Mouse (Mus musculus) stomach, postnatal 0 days (tissue): ENCODE measurements around the gene 4930430F08Rik. TPM values are rescaled to one million over a fixed set of nuclear protein-coding genes. Genes with fewer than 3 reads are reported as not detected.
"Not testable (repeated sequence)": the region's sequence is repeated elsewhere in the genome, so short reads cannot be mapped to it uniquely, and the experiment has no call there.

Experiments used
- ATAC-seq: fragments of 200-750 bp; cut with Nextera tagmentation; 2 replicates; pipeline ENCODE4 v1.8.0; 2017; ENCODE audit not compliant: low FRiP score, low TSS enrichment
- DNase-seq: peaks from one replicate; pipeline ENCODE4 v3.0.0-alpha.2; 2016; ENCODE audit warnings: low spot score
- H3K27ac ChIP-seq: fragments of 300-500 bp; sonication (generic); replicated peaks from 2 replicates; pipeline ENCODE4 v1.5.1; 2014; ENCODE audit warnings: mild to moderate bottlenecking, control low read depth
- H3K27me3 ChIP-seq: fragments of 300-500 bp; sonication (generic); 2 replicates; pipeline ENCODE4 v1.6.1; 2014; ENCODE audit warnings: low read length; ENCODE audit not compliant: control insufficient read depth, insufficient read depth
- H3K36me3 ChIP-seq: fragments of 300-500 bp; sonication (generic); 2 replicates; pipeline ENCODE4 v1.6.1; 2014; ENCODE audit warnings: low read length, mixed read lengths; ENCODE audit not compliant: control insufficient read depth, insufficient read depth
- H3K4me1 ChIP-seq: fragments of 300-500 bp; sonication (generic); replicated peaks from 2 replicates; pipeline ENCODE4 v1.6.1; 2014; ENCODE audit warnings: antibody characterized with exemption; ENCODE audit not compliant: control insufficient read depth, insufficient read depth
- H3K4me2 ChIP-seq: fragments of 300-500 bp; sonication (generic); replicated peaks from 2 replicates; pipeline ENCODE4 v1.6.1; 2014; ENCODE audit warnings: low read depth, mild to moderate bottlenecking, control low read depth, moderate library complexity
- H3K4me3 ChIP-seq: fragments of 300-500 bp; sonication (generic); 2 replicates; pipeline ENCODE4 v1.5.1; 2014; ENCODE audit warnings: low read depth, low read length, control low read depth
- H3K9ac ChIP-seq: fragments of 300-500 bp; sonication (generic); 2 replicates; pipeline ENCODE4 v1.6.1; 2014; ENCODE audit warnings: mild to moderate bottlenecking, low read length, control low read depth, mixed read lengths
- H3K9me3 ChIP-seq: fragments of 300-500 bp; sonication (generic); 2 replicates; pipeline ENCODE4 v1.6.1; 2016; ENCODE audit warnings: low read length; ENCODE audit not compliant: control insufficient read depth
- CTCF ChIP-seq: IDR thresholded peaks from 2 replicates; pipeline ENCODE4 v1.5.1; 2016; ENCODE audit warnings: antibody characterized with exemption, low read depth, mild to moderate bottlenecking, moderate library complexity
- EP300 ChIP-seq: optimal IDR thresholded peaks from 2 replicates; pipeline ENCODE3; 2016; ENCODE audit warnings: antibody characterized with exemption
- WGBS: fragments of 180-500 bp; shearing (Covaris S2); extraction: QIAGEN DNeasy Blood & Tissue Kit; methylation state at CpG from one replicate; pipeline ENCODE4 v1.1.7; 2014; 5-methylcytosine and 5-hydroxymethylcytosine counted together
- polyA plus RNA-seq: library from polyadenylated mRNA; unstranded; fragments of >200 nt; fragmentation: Nextera tagmentation; extraction: Ambion mirVana; gene quantifications from 2 replicates; pipeline ENCODE4 v1.2.1, GENCODE M21; 2015

The 4930430F08Rik gene
- polyA plus RNA-seq, 1 experiment from 2014 or later, result 6.6 TPM

DNA sequence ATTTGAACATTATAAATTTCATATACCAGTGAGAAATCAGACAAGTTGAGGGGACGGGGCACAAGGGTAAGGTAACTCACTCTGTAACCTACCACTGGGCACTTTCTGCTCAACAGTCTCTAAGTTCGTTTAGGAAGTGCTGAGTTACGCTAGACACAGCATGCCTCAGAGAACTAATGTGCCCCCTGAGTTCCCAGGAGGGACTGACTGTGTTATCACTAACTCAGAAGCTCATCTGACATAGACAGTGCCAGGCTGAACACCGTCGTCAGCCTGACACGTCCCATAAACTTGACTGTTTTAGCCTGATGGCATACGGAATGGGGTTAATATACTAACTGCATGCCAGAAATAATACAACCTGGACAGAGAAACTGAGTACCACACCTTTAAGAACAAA is 14.9 kb downstream of the 4930430F08Rik start:
- TF ChIP-seq CTCF (no peak), EP300 (no peak)
- Histone ChIP-seq H3K4me1 (no peaks in the 10 kb centered on the region), H3K9me3 (no peaks in the 10 kb centered on the region), H3K9ac (no peak overlapping the region), H3K27me3 (no peaks in the 10 kb centered on the region), H3K36me3 (peaks cover 3% of the 10 kb centered on the region; the same call in 1 of the 2 replicates), H3K4me2 (no peak overlapping the region), H3K4me3 (no peak overlapping the region), H3K27ac (no peak overlapping the region)
- 86% methylated on average over 7 of the region's 7 CpGs for WGBS
- DNase-seq (no peak), ATAC-seq (no peak)

DNA sequence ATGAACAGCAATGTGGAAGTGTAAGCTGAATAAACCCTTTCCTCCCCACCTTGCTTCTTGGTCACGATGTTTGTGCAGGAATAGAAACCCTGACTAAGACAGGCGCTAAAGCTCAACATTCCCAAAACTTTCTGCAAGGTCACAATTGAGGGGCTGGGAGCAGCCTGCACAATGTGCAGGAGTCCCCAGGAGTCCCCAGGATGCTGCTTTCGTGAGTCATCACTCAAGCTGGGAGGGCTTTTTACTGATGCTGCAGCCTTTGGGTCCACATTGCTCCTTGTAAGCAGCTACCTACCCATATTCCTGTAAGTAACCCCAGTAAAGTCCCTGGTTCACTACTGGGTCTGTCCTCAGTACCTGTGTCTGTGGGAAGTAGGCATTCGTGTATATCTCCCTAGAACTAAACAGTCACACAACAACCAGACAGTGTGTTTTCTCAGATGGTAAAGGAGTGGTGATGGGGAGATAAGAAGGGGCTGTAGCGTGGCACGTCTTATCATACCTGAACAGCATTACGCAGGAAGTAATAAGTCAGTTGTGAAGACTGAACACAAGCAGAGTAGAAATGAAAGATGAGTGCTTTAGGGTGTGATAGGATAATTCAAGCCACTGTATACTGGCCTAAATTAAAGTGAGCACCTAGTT is 15.6 kb downstream of the 4930430F08Rik start:
- no peak for TF ChIP-seq CTCF
- no peak for TF ChIP-seq EP300
- H3K27me3 ChIP-seq, result no peaks in the 10 kb centered on the region
- peaks cover 3% of the 10 kb centered on the region; the same call in 1 of the 2 replicates for H3K36me3 ChIP-seq
- H3K9ac ChIP-seq, result no peak overlapping the region
- no peak overlapping the region for H3K27ac ChIP-seq
- no peaks in the 10 kb centered on the region for H3K4me1 ChIP-seq
- H3K4me3 ChIP-seq, result no peak overlapping the region
- WGBS, result 92% methylated on average over 7 of the region's 7 CpGs
- DNase-seq (no peak), ATAC-seq (no peak)
- H3K9me3 ChIP-seq, result no peaks in the 10 kb centered on the region
- H3K4me2 ChIP-seq, result no peak overlapping the region

DNA sequence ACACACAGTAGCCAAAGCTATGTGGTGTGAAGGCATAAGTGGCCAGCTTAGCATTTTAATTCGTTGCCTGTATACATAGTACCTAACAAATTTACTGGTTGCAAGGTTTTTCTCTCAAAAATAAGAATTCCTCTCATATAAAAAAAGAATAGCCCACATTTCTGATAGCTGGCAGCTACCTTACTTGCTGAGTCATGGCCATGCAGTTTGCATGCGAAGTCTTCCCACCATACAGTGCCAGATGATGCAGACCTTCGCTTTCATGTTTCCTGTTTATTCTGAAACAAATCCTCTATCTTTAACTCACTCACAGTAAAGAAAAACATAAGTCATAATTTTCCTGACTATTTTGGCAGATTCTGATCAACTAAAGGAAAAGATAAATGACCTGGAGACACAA is 18.5 kb downstream of the 4930430F08Rik start:
- Histone ChIP-seq H3K4me1 (no peaks in the 10 kb centered on the region), H3K4me3 (no peak overlapping the region), H3K9ac (no peak overlapping the region), H3K4me2 (no peak overlapping the region), H3K36me3 (no peaks in the 10 kb centered on the region; the same call in 1 of the 2 replicates), H3K27me3 (no peaks in the 10 kb centered on the region), H3K9me3 (no peaks in the 10 kb centered on the region), H3K27ac (no peak overlapping the region)
- ATAC-seq (no peak), DNase-seq (no peak)
- TF ChIP-seq EP300 (no peak), CTCF (no peak)
- 83% methylated on average over 3 of the region's 3 CpGs for WGBS

DNA sequence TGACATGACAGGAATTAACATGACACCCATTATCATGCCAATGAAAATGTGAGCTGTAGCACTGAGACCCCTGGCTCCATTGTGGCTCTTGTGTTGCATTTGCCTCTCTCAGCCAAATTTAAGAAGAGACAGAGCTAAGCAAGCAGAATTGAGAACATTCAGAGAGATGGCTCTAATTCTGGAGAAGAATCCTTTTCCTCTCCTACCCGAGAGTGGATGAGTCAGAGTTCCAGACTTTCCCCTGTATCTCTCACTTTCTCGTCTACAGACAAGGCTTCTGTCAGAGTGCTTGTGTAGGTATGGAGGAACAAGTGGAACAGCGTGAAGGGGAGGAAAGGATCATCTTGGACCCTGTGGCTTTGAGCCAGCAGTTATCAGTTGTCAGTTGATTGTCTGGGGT is 26.1 kb downstream of the 4930430F08Rik start:
- ATAC-seq, result no peak

DNA sequence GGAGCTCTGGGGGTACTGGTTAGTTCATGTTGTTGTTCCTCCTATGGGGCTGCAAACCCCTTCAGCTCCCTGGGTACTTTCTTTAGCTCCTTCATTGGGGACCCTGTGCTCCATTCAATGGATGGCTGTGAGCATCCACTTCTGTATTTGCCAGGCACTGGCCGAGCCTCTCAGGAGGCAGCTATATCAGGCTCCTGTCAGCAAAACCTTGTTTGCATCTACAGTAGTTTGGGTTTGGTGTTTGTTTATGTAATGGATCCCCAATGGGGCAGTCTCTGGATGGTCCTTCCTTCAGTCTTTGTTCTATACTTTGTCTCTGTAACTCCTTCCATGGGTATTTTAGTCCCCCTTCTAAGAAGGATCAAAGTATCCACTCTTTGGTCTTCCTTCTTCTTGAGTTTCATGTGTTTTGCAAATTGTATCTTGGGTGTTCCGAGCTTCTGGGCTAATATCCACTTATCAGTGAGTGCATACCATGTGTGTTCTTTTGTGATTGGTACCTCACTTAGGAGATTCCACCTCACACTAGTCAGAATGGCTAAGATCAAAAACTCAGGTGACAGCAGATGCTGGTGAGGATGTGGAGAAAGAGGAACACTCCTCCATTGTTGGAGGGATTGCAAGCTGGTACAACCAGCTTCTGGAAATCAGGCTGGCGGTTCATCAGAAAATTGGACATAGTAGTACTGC is 29.9 kb downstream of the 4930430F08Rik start:
- H3K36me3 ChIP-seq, H3K27ac ChIP-seq, H3K4me1 ChIP-seq, ATAC-seq, H3K4me2 ChIP-seq, H3K27me3 ChIP-seq, H3K9ac ChIP-seq, H3K9me3 ChIP-seq, H3K4me3 ChIP-seq, DNase-seq: not testable (repeated sequence)
- WGBS, result 94% methylated on average over 3 of the region's 3 CpGs

More for the DNA sequence above, 26.1 kb downstream of the 4930430F08Rik start:
- TF ChIP-seq EP300, result no peak
- no peak for TF ChIP-seq CTCF
- Histone ChIP-seq H3K36me3 (no peaks in the 10 kb centered on the region; the same call in 1 of the 2 replicates), H3K27me3 (no peaks in the 10 kb centered on the region), H3K4me2 (no peak overlapping the region), H3K4me1 (no peaks in the 10 kb centered on the region), H3K4me3 (no peak overlapping the region), H3K9me3 (no peaks in the 10 kb centered on the region), H3K27ac (no peak overlapping the region), H3K9ac (no peak overlapping the region)
- WGBS, result 92% methylated on average over 3 of the region's 3 CpGs
- no peak for DNase-seq

DNA sequence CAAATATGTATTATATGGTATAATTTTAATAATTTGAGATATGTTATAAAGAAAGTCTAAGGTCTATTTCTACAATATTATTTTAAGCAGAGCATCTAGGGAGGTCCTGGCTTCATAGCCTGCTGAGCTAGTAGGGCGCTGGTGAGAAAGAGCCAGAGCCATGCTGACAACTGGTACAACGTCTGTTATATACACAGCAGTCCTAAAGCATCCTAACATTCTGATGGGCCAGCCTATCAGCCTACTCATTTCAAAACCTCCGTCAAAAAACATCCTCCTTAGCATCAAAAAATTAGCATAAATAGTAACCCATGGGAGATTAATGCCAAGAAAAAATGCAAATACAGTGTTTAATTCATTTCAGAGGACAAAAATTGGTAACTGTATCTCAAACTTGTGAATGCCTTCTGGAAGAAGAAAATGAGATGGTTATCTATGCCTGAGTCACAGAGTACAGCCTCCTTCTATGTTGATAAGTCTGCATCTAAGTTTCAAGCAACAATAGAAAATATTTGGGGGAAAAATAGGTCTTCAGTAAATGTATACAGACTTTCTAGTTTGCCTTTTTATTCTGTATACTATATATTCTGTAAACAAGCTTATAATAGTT is 33.6 kb downstream of the 4930430F08Rik start:
- Histone ChIP-seq H3K9ac (no peak overlapping the region), H3K4me1 (no peaks in the 10 kb centered on the region), H3K9me3 (no peaks in the 10 kb centered on the region), H3K27me3 (no peaks in the 10 kb centered on the region), H3K4me3 (no peak overlapping the region), H3K27ac (no peak overlapping the region), H3K4me2 (no peak overlapping the region), H3K36me3 (no peaks in the 10 kb centered on the region)
- 86% methylated on average over 3 of the region's 3 CpGs for WGBS
- DNase-seq, result no peak
- no peak for TF ChIP-seq EP300
- no peak for TF ChIP-seq CTCF
- ATAC-seq, result no peak
